Mouse (Mus musculus) myocyte (in vitro differentiated cells): ENCODE measurements at regions not wholly inside any gene's neighbourhood (a gene's known extent, or its start where the extent isn't known, plus 50 kb on each side); places are given as distances from the start of the nearest gene placed in this dataset.

Experiments used
- H3K27me3 ChIP-seq: one replicate; pipeline ENCODE4 v1.6.1; 2011; ENCODE audit not compliant: control insufficient read depth, insufficient read depth, insufficient read length
- H3K36me3 ChIP-seq: one replicate; pipeline ENCODE4 v1.6.1; 2011; ENCODE audit not compliant: control insufficient read depth, insufficient read depth
- H3K4me2 ChIP-seq: one replicate; pipeline ENCODE4 v1.6.1; 2011; ENCODE audit warnings: low read depth, control low read depth
- H3K4me3 ChIP-seq: one replicate; pipeline ENCODE4 v1.5.1; 2011; ENCODE audit warnings: mild to moderate bottlenecking, control low read depth, moderate library complexity
- H3K79me2 ChIP-seq: one replicate; pipeline ENCODE4 v1.6.1; 2011; ENCODE audit not compliant: control insufficient read depth, insufficient read depth
- H3ac ChIP-seq: one replicate; pipeline ENCODE4 v1.6.1; 2011; ENCODE audit not compliant: control insufficient read depth, insufficient read length
- CEBPB ChIP-seq: IDR thresholded peaks from 2 replicates; pipeline ENCODE4 v1.6.1; 2011; ENCODE audit warnings: mild to moderate bottlenecking, moderate library complexity; ENCODE audit not compliant: poor library complexity, insufficient read depth, severe bottlenecking
- E2F4 ChIP-seq: IDR thresholded peaks from one replicate; pipeline ENCODE4 v1.6.1; 2011; ENCODE audit warnings: mild to moderate bottlenecking, control low read depth, moderate library complexity; ENCODE audit not compliant: insufficient read depth
- MAX ChIP-seq: IDR thresholded peaks from one replicate; pipeline ENCODE4 v1.6.1; 2011; ENCODE audit warnings: low read depth, mild to moderate bottlenecking, control low read depth
- MYOD1 ChIP-seq, 3 experiments: IDR thresholded peaks; one replicate each; pipeline ENCODE4 v1.6.1; 2011; ENCODE audit warnings: control low read depth in 2 of 3, low read depth in 2 of 3, mild to moderate bottlenecking in 2 of 3, moderate library complexity in 1 of 3; ENCODE audit not compliant: insufficient read length in 2 of 3, control insufficient read depth in 1 of 3
- MYOG ChIP-seq, 3 experiments: IDR thresholded peaks; one replicate each; pipeline ENCODE4 v1.6.1; 2011; ENCODE audit warnings: control low read depth in 2 of 3, low read depth in 2 of 3, mild to moderate bottlenecking in 2 of 3; ENCODE audit not compliant: insufficient read length in 2 of 3, control insufficient read depth in 1 of 3, insufficient read depth in 1 of 3
- POLR2A ChIP-seq: IDR thresholded peaks from one replicate; pipeline ENCODE4 v1.6.1; 2011; ENCODE audit warnings: low read depth, mild to moderate bottlenecking, control low read depth, moderate library complexity; ENCODE audit not compliant: insufficient read length
- POLR2AphosphoS2 ChIP-seq: IDR thresholded peaks from one replicate; pipeline ENCODE4 v1.6.1; 2011; ENCODE audit warnings: low read depth, control low read depth; ENCODE audit not compliant: insufficient read length
- REST ChIP-seq: IDR thresholded peaks from one replicate; pipeline ENCODE4 v1.6.1; 2011; ENCODE audit warnings: mild to moderate bottlenecking, control low read depth, moderate library complexity; ENCODE audit not compliant: insufficient read depth, insufficient read length
- SRF ChIP-seq: IDR thresholded peaks from one replicate; pipeline ENCODE4 v1.6.1; 2011; ENCODE audit warnings: low read depth; ENCODE audit not compliant: control insufficient read depth, insufficient read length
- TCF12 ChIP-seq: IDR thresholded peaks from one replicate; pipeline ENCODE4 v1.6.1; 2011; ENCODE audit warnings: mild to moderate bottlenecking, control low read depth; ENCODE audit not compliant: poor library complexity, insufficient read depth, severe bottlenecking
- TCF3 ChIP-seq: IDR thresholded peaks from one replicate; pipeline ENCODE4 v1.6.1; 2011; ENCODE audit warnings: low read depth, control low read depth; ENCODE audit not compliant: insufficient read length
- USF1 ChIP-seq: IDR thresholded peaks from one replicate; pipeline ENCODE4 v1.6.1; 2011; ENCODE audit warnings: low read depth, mild to moderate bottlenecking, control low read depth, moderate library complexity

- no peaks in the 10 kb centered on the region for H3K79me2 ChIP-seq
- H3K4me3 ChIP-seq, result no peak overlapping the region
- no peaks in the 10 kb centered on the region for H3K36me3 ChIP-seq
- TF ChIP-seq REST (no peak), CEBPB (no peak), MYOD1 (IDR thresholded peaks at IDR 0.05; ENCODE audit: control insufficient read depth in 1 of 3, insufficient read length in 2 of 3, low read depth in 2 of 3) (peak in 2 of 3 experiments; percentile 38 to 84), TCF3 (peak; percentile 75), TCF12 (peak; percentile 38), MYOG (IDR thresholded peaks at IDR 0.05; ENCODE audit: control insufficient read depth in 1 of 3, insufficient read depth in 1 of 3, insufficient read length in 2 of 3, low read depth in 2 of 3) (peak; percentile 24 to 92 (median 83)), POLR2A (no peak)
- no peak overlapping the region for H3ac ChIP-seq
- H3K27me3 ChIP-seq, result no peaks in the 10 kb centered on the region
- H3K4me2 ChIP-seq, result no peak overlapping the region
These were observed 70.7 kb downstream of the Gm11983 start for GRCm38 (mm10) chr11:6766725-6767124.

GRCm38 (mm10) chr11:6765333-6765957 lies 72.0 kb downstream of the Gm11983 start:
- Histone ChIP-seq H3K79me2 (no peaks in the 10 kb centered on the region), H3K4me3 (no peak overlapping the region), H3ac (no peak overlapping the region), H3K4me2 (no peak overlapping the region), H3K27me3 (no peaks in the 10 kb centered on the region), H3K36me3 (no peaks in the 10 kb centered on the region)
- TF ChIP-seq REST, result no peak
- TF ChIP-seq MYOG (IDR thresholded peaks at IDR 0.05; ENCODE audit: control insufficient read depth in 1 of 3, insufficient read depth in 1 of 3, insufficient read length in 2 of 3, low read depth in 2 of 3), result no peak

GRCm38 (mm10) chr11:6764186-6764585 lies 73.3 kb downstream of the Gm11983 start:
- no peak for TF ChIP-seq MYOG (IDR thresholded peaks at IDR 0.05; ENCODE audit: control insufficient read depth in 1 of 3, insufficient read depth in 1 of 3, insufficient read length in 2 of 3, low read depth in 2 of 3)
- no peak for TF ChIP-seq POLR2AphosphoS2
- no peak for TF ChIP-seq POLR2A
- no peak for TF ChIP-seq CEBPB
- no peak for TF ChIP-seq TCF3
- TF ChIP-seq MAX, result no peak
- no peak for TF ChIP-seq E2F4
- no peak for TF ChIP-seq SRF
- no peak for TF ChIP-seq REST
- TF ChIP-seq TCF12, result no peak
- TF ChIP-seq MYOD1 (IDR thresholded peaks at IDR 0.05; ENCODE audit: control insufficient read depth in 1 of 3, insufficient read length in 2 of 3, low read depth in 2 of 3), result no peak
- no peak for TF ChIP-seq USF1
- Histone ChIP-seq H3K4me2 (no peak overlapping the region), H3ac (no peak overlapping the region), H3K4me3 (no peak overlapping the region), H3K36me3 (no peaks in the 10 kb centered on the region), H3K27me3 (no peaks in the 10 kb centered on the region), H3K79me2 (no peaks in the 10 kb centered on the region)

- Histone ChIP-seq H3K79me2 (no peaks in the 10 kb centered on the region), H3K4me2 (no peak overlapping the region), H3ac (no peak overlapping the region), H3K36me3 (no peaks in the 10 kb centered on the region), H3K4me3 (no peak overlapping the region), H3K27me3 (no peaks in the 10 kb centered on the region)
- TF ChIP-seq USF1, result no peak
- TF ChIP-seq MAX, result no peak
- TF ChIP-seq TCF12, result no peak
- TF ChIP-seq MYOD1 (IDR thresholded peaks at IDR 0.05; ENCODE audit: control insufficient read depth in 1 of 3, insufficient read length in 2 of 3, low read depth in 2 of 3), result no peak
- TF ChIP-seq E2F4, result no peak
- TF ChIP-seq POLR2AphosphoS2, result no peak
- TF ChIP-seq POLR2A, result no peak
- TF ChIP-seq MYOG (IDR thresholded peaks at IDR 0.05; ENCODE audit: control insufficient read depth in 1 of 3, insufficient read depth in 1 of 3, insufficient read length in 2 of 3, low read depth in 2 of 3), result no peak
- no peak for TF ChIP-seq REST
- TF ChIP-seq CEBPB, result no peak
- TF ChIP-seq TCF3, result no peak
- TF ChIP-seq SRF, result no peak
These were observed 74.5 kb downstream of the Gm11983 start for GRCm38 (mm10) chr11:6763001-6763400.

- H3K27me3 ChIP-seq, result no peaks in the 10 kb centered on the region
- TF ChIP-seq E2F4 (no peak), USF1 (no peak), POLR2A (no peak), MAX (no peak), SRF (no peak), MYOG (IDR thresholded peaks at IDR 0.05; ENCODE audit: control insufficient read depth in 1 of 3, insufficient read depth in 1 of 3, insufficient read length in 2 of 3, low read depth in 2 of 3) (no peak), REST (no peak), TCF3 (no peak), POLR2AphosphoS2 (no peak), MYOD1 (IDR thresholded peaks at IDR 0.05; ENCODE audit: control insufficient read depth in 1 of 3, insufficient read length in 2 of 3, low read depth in 2 of 3) (no peak), TCF12 (no peak), CEBPB (no peak)
- no peak overlapping the region for H3K4me2 ChIP-seq
- no peaks in the 10 kb centered on the region for H3K79me2 ChIP-seq
- H3K4me3 ChIP-seq, result no peak overlapping the region
- H3ac ChIP-seq, result no peak overlapping the region
- H3K36me3 ChIP-seq, result no peaks in the 10 kb centered on the region
These were observed 75.4 kb downstream of the Gm11983 start for GRCm38 (mm10) chr11:6761876-6762628.
